In genomic region chr3:139614641-139615040, GRCm38 (mm10) we compare ENCODE assay signal across 28 mouse cellular contexts.
"Had no signal": no experiment of that assay in that cellular context is flagged by ENCODE, and none has a peak within 500 bp of the region (broad histone marks: within the 10 kb centered on the region; RNA-seq: fewer than 3 reads in every experiment).

No protein-coding gene starts in this region.

- H3K4me2 ChIP-seq: heart, embryonic 11.5 days; heart, embryonic 13.5 days; heart, embryonic 15.5 days; hindbrain, embryonic 13.5 days; hindbrain, embryonic 15.5 days; kidney, embryonic 15.5 days; limb, embryonic 12.5 days; liver, embryonic 11.5 days; liver, embryonic 13.5 days; liver, embryonic 15.5 days had no signal

- H3K9ac ChIP-seq: heart, embryonic 13.5 days; heart, embryonic 15.5 days; hindbrain, embryonic 13.5 days; hindbrain, embryonic 15.5 days; kidney, embryonic 15.5 days; limb, embryonic 12.5 days; liver, embryonic 13.5 days; liver, embryonic 15.5 days had no signal

- H3K4me3 ChIP-seq: gastrocnemius, adult 2 months; heart, embryonic 13.5 days; heart, embryonic 15.5 days; hindbrain, embryonic 13.5 days; hindbrain, embryonic 15.5 days; kidney, embryonic 15.5 days; layer of hippocampus, adult 2 months; left cerebral cortex, adult 2 months; limb, embryonic 10.5 days; limb, embryonic 12.5 days; liver, embryonic 13.5 days; liver, embryonic 15.5 days had no signal

- H3K9me3 ChIP-seq: heart, embryonic 13.5 days; heart, embryonic 15.5 days; hindbrain, embryonic 13.5 days; hindbrain, embryonic 15.5 days; kidney, embryonic 15.5 days; limb, embryonic 10.5 days; limb, embryonic 12.5 days; liver, embryonic 13.5 days; liver, embryonic 15.5 days had no signal

- H3K36me3 ChIP-seq: heart, embryonic 13.5 days; heart, embryonic 15.5 days; hindbrain, embryonic 13.5 days; hindbrain, embryonic 15.5 days; kidney, embryonic 15.5 days; limb, embryonic 10.5 days; limb, embryonic 12.5 days; liver, embryonic 13.5 days; liver, embryonic 15.5 days had no signal

- H3K27ac ChIP-seq: gastrocnemius, adult 2 months; heart, embryonic 13.5 days; heart, embryonic 15.5 days; hindbrain, embryonic 13.5 days; hindbrain, embryonic 15.5 days; hindbrain, postnatal 0 days; kidney, embryonic 15.5 days; kidney, postnatal 0 days; left cerebral cortex, adult 2 months; limb, embryonic 10.5 days; limb, embryonic 12.5 days; liver, embryonic 13.5 days; liver, embryonic 15.5 days had no signal

- ATAC-seq: hindbrain, postnatal 0 days; intestine, embryonic 16.5 days had no signal

- H3K27me3 ChIP-seq: heart, embryonic 13.5 days; heart, embryonic 15.5 days; hindbrain, embryonic 13.5 days; hindbrain, embryonic 15.5 days; kidney, embryonic 15.5 days; limb, embryonic 12.5 days; liver, embryonic 13.5 days; liver, embryonic 15.5 days had no signal

- DNase-seq: gastrocnemius, adult 2 months; gastrocnemius, postnatal 10 days; gastrocnemius, postnatal 25 days; heart, adult 18-20 months; heart, postnatal 14 days; heart, postnatal 36 days; kidney, adult 11 months; kidney, adult 2 months; kidney, adult 9 months; kidney, postnatal 14 days; kidney, postnatal 36 days; liver; liver, embryonic 13.5 days had no signal

- H3K4me1 ChIP-seq: heart, embryonic 13.5 days; heart, embryonic 15.5 days; hindbrain, embryonic 13.5 days; hindbrain, embryonic 15.5 days; kidney, embryonic 15.5 days; limb, embryonic 10.5 days; limb, embryonic 12.5 days; liver, embryonic 13.5 days; liver, embryonic 15.5 days had no signal
